8 mouse cellular contexts compared by ENCODE assay signal in genomic region chr1:36512966-36513280, GRCm38 (mm10). TPM values are rescaled to one million over a fixed set of nuclear protein-coding genes. Genes with fewer than 3 reads are reported as not detected.
DNase-seq lines count a peak whose midpoint lies in the region; ATAC-seq lines count a peak whose summit lies in the region.

No protein-coding gene starts in this region.

- H3K27me3 ChIP-seq in kidney, embryonic 16.5 days (ENCODE audit: insufficient read depth, low read length): no peaks in the 10 kb centered on the region
- no peaks in the 10 kb centered on the region for H3K27me3 ChIP-seq in hindbrain, embryonic 14.5 days (ENCODE audit: control insufficient read depth, insufficient read depth, low read length)
- no peaks in the 10 kb centered on the region for H3K27me3 ChIP-seq in midbrain, embryonic 14.5 days (ENCODE audit: control insufficient read depth, insufficient read depth, low read length)

- H3K4me3 ChIP-seq in kidney, embryonic 16.5 days (ENCODE audit: low read length): peak overlapping the region; percentile 86
- peak overlapping the region; percentile 89 for H3K4me3 ChIP-seq in brown adipose tissue, adult 24 weeks (ENCODE audit: insufficient read depth, low read depth, low read length)
- peak overlapping the region; percentile 91 for H3K4me3 ChIP-seq in hindbrain, embryonic 14.5 days (replicated peaks; ENCODE audit: low read length)
- peak overlapping the region; percentile 83 for H3K4me3 ChIP-seq in midbrain, embryonic 14.5 days (replicated peaks; ENCODE audit: low read depth, low read length)

- H3K9ac ChIP-seq in kidney, embryonic 16.5 days (replicated peaks; ENCODE audit: low read length): peak overlapping the region; percentile 87
- peak overlapping the region; percentile 84 for H3K9ac ChIP-seq in hindbrain, embryonic 14.5 days
- peak overlapping the region; percentile 85 for H3K9ac ChIP-seq in midbrain, embryonic 14.5 days (replicated peaks; ENCODE audit: low read length)

- no peak for DNase-seq in kidney, adult 9 months
- DNase-seq in hindbrain, embryonic 14.5 days (ENCODE audit: low spot score): no peak
- DNase-seq in midbrain, embryonic 14.5 days: no peak
- DNase-seq in cerebellum, adult 11 months: no peak
- DNase-seq in adrenal gland, postnatal 10 days: no peak
- no peak for DNase-seq in thymus, postnatal 25 days

- WGBS in kidney, embryonic 16.5 days: 2% methylated on average over 16 of the region's 16 CpGs
- 1% methylated on average over 16 of the region's 16 CpGs for WGBS in hindbrain, embryonic 14.5 days
- 1% methylated on average over 16 of the region's 16 CpGs for WGBS in midbrain, embryonic 14.5 days

- H3K27ac ChIP-seq in kidney, embryonic 16.5 days (ENCODE audit: low read length): peak overlapping the region; percentile 97
- no peak overlapping the region for H3K27ac ChIP-seq in brown adipose tissue, adult 24 weeks (replicated peaks; ENCODE audit: low read depth, low read length)
- peak overlapping the region; percentile 97 for H3K27ac ChIP-seq in hindbrain, embryonic 14.5 days
- peak overlapping the region; percentile 96 for H3K27ac ChIP-seq in midbrain, embryonic 14.5 days (replicated peaks; ENCODE audit: low read depth, low read length)

- ATAC-seq in kidney, embryonic 16.5 days (ENCODE audit: low FRiP score, low TSS enrichment): no peak
- ATAC-seq in hindbrain, embryonic 14.5 days (ENCODE audit: low FRiP score): 0 out of 2 replicates have a peak, but pooled peaks have one; percentile 0
- no peak for ATAC-seq in midbrain, embryonic 14.5 days (ENCODE audit: low FRiP score, low TSS enrichment)

- peaks cover 26% of the 10 kb centered on the region for H3K4me1 ChIP-seq in kidney, embryonic 16.5 days (ENCODE audit: insufficient read depth, low read length)
- H3K4me1 ChIP-seq in brown adipose tissue, adult 24 weeks (ENCODE audit: control insufficient read depth, insufficient read depth, insufficient read length, low read length): 0 out of 2 replicates have a peak, but pooled peaks cover 9% of the 10 kb centered on the region
- peaks cover 39% of the 10 kb centered on the region for H3K4me1 ChIP-seq in hindbrain, embryonic 14.5 days (replicated peaks; ENCODE audit: control insufficient read depth, insufficient read depth, low read length)
- H3K4me1 ChIP-seq in midbrain, embryonic 14.5 days (ENCODE audit: control insufficient read depth, insufficient read depth, low read length): peaks cover 23% of the 10 kb centered on the region

- no peaks in the 10 kb centered on the region for H3K9me3 ChIP-seq in kidney, embryonic 16.5 days (ENCODE audit: low read length)
- no peaks in the 10 kb centered on the region for H3K9me3 ChIP-seq in hindbrain, embryonic 14.5 days (ENCODE audit: control insufficient read depth, low read length)
- H3K9me3 ChIP-seq in midbrain, embryonic 14.5 days (ENCODE audit: control insufficient read depth, low read length): no peaks in the 10 kb centered on the region

- H3K36me3 ChIP-seq in kidney, embryonic 16.5 days (ENCODE audit: insufficient read depth, low read length): peaks cover 7% of the 10 kb centered on the region; the same call in 1 of the 2 replicates
- peaks cover 9% of the 10 kb centered on the region; the same call in 1 of the 2 replicates for H3K36me3 ChIP-seq in hindbrain, embryonic 14.5 days (replicated peaks; ENCODE audit: control insufficient read depth, insufficient read depth)
- no peaks in the 10 kb centered on the region for H3K36me3 ChIP-seq in midbrain, embryonic 14.5 days (ENCODE audit: control insufficient read depth, insufficient read depth, low read length)

- peak overlapping the region; percentile 88 for H3K4me2 ChIP-seq in kidney, embryonic 16.5 days (replicated peaks; ENCODE audit: low read depth, low read length)
- H3K4me2 ChIP-seq in hindbrain, embryonic 14.5 days (replicated peaks): peak overlapping the region; percentile 97
- H3K4me2 ChIP-seq in midbrain, embryonic 14.5 days (ENCODE audit: low read length): peak overlapping the region; percentile 97

RNA-seq across cellular contexts. Expression of gene Cnnm3, which starts 1.3 kb away (rescaled TPM):
- polyA plus RNA-seq in kidney, embryonic 16.5 days (2015; fragmentation: Nextera tagmentation; extraction: Ambion mirVana): 3.5 and 3.7 TPM in 2 replicates
- 7.2 and 7.3 TPM in 2 replicates for polyA plus RNA-seq in brown adipose tissue, adult 24 weeks (2012; ENCODE audit: insufficient read depth, insufficient read length, missing spikeins)
- polyA plus RNA-seq in hindbrain, embryonic 14.5 days (2014; fragmentation: Nextera tagmentation; extraction: Ambion mirVana): 6.1 and 6.8 TPM in 2 replicates
- polyA plus RNA-seq in midbrain, embryonic 14.5 days (2014; fragmentation: Nextera tagmentation; extraction: Ambion mirVana): 6.5 and 7.6 TPM in 2 replicates
- total RNA-seq in adrenal gland, postnatal 10 days (2021): 10 to 100 TPM; 23.1 to 29.8 TPM

RNA-seq across cellular contexts. Expression of gene Ankrd23, which starts 23.8 kb away (rescaled TPM):
- 15.2 and 21.7 TPM in 2 replicates for polyA plus RNA-seq in kidney, embryonic 16.5 days (2015; fragmentation: Nextera tagmentation; extraction: Ambion mirVana)
- polyA plus RNA-seq in brown adipose tissue, adult 24 weeks (2012; ENCODE audit: insufficient read depth, insufficient read length, missing spikeins): 17.9 and 25.2 TPM in 2 replicates
- polyA plus RNA-seq in hindbrain, embryonic 14.5 days (2014; fragmentation: Nextera tagmentation; extraction: Ambion mirVana): 6.9 and 10.6 TPM in 2 replicates
- 10.4 and 10.5 TPM in 2 replicates for polyA plus RNA-seq in midbrain, embryonic 14.5 days (2014; fragmentation: Nextera tagmentation; extraction: Ambion mirVana)
- total RNA-seq in adrenal gland, postnatal 10 days (2021): 10 to 100 TPM; 22.5 to 73.8 TPM

RNA-seq across cellular contexts. Expression of gene Gm42417, which starts 26.3 kb away (rescaled TPM):
- 0.30 and 1.5 TPM in 2 replicates for polyA plus RNA-seq in kidney, embryonic 16.5 days (2015; fragmentation: Nextera tagmentation; extraction: Ambion mirVana)
- polyA plus RNA-seq in brown adipose tissue, adult 24 weeks (2012; ENCODE audit: insufficient read depth, insufficient read length, missing spikeins): 4.1 and 7.8 TPM in 2 replicates
- polyA plus RNA-seq in hindbrain, embryonic 14.5 days (2014; fragmentation: Nextera tagmentation; extraction: Ambion mirVana): 0.23 and 1.1 TPM in 2 replicates
- polyA plus RNA-seq in midbrain, embryonic 14.5 days (2014; fragmentation: Nextera tagmentation; extraction: Ambion mirVana): not detected in 2 replicates
- total RNA-seq in adrenal gland, postnatal 10 days (2021): 10 to 100 TPM; 10.2 to 32.9 TPM

RNA-seq across cellular contexts. Expression of gene Ankrd39, which starts 34.3 kb away (rescaled TPM):
- 29.2 and 30.0 TPM in 2 replicates for polyA plus RNA-seq in kidney, embryonic 16.5 days (2015; fragmentation: Nextera tagmentation; extraction: Ambion mirVana)
- 5.0 and 8.4 TPM in 2 replicates for polyA plus RNA-seq in brown adipose tissue, adult 24 weeks (2012; ENCODE audit: insufficient read depth, insufficient read length, missing spikeins)
- polyA plus RNA-seq in hindbrain, embryonic 14.5 days (2014; fragmentation: Nextera tagmentation; extraction: Ambion mirVana): 23.9 and 26.9 TPM in 2 replicates
- 22.3 and 28.5 TPM in 2 replicates for polyA plus RNA-seq in midbrain, embryonic 14.5 days (2014; fragmentation: Nextera tagmentation; extraction: Ambion mirVana)
- total RNA-seq in adrenal gland, postnatal 10 days (2021): 10 to 100 TPM; 12.9 to 21.6 TPM

RNA-seq across cellular contexts. Expression of gene Cnnm4, which starts 41.5 kb away (rescaled TPM):
- polyA plus RNA-seq in kidney, embryonic 16.5 days (2015; fragmentation: Nextera tagmentation; extraction: Ambion mirVana): 13.8 and 13.9 TPM in 2 replicates
- polyA plus RNA-seq in brown adipose tissue, adult 24 weeks (2012; ENCODE audit: insufficient read depth, insufficient read length, missing spikeins): 1.5 TPM in 2 replicates
- 9.2 and 10.6 TPM in 2 replicates for polyA plus RNA-seq in hindbrain, embryonic 14.5 days (2014; fragmentation: Nextera tagmentation; extraction: Ambion mirVana)
- polyA plus RNA-seq in midbrain, embryonic 14.5 days (2014; fragmentation: Nextera tagmentation; extraction: Ambion mirVana): 9.5 and 11.9 TPM in 2 replicates
- 1 to 10 TPM; 3.9 to 4.4 TPM for total RNA-seq in adrenal gland, postnatal 10 days (2021)
